Mouse (Mus musculus): ENCODE measurements around the gene Dusp18.

Gene Dusp18

GRCm38 (mm10) chr11:3930019-3930418 lies 35.0 kb downstream of the Dusp18 start:
- CTCF ChIA-PET: no interaction called here

GRCm38 (mm10) chr11:3930931-3931330 lies 35.9 kb downstream of the Dusp18 start:
- CTCF ChIA-PET: interaction anchor here (1.7 kb wide), 1 partner anchor 10 kb away, joined by 4 read pairs; no protein-coding TSS in a partner anchor

- CTCF ChIA-PET: interaction anchor here (1.7 kb wide), 1 partner anchor 10 kb away, joined by 4 read pairs; no protein-coding TSS in a partner anchor
Measured at GRCm38 (mm10) chr11:3931511-3932211, 36.6 kb downstream of the Dusp18 start, which contains the start of gene Tcn2. Gene Tcn2 (minus strand): TSS chr11:3932159.

GRCm38 (mm10) chr11:3933756-3934285 lies 38.8 kb downstream of the Dusp18 start:
- CTCF ChIA-PET: no interaction called here

GRCm38 (mm10) chr11:3935135-3935534 lies 40.1 kb downstream of the Dusp18 start:
- CTCF ChIA-PET: no interaction called here

GRCm38 (mm10) chr11:3936318-3936717 lies 41.3 kb downstream of the Dusp18 start:
- CTCF ChIA-PET: no interaction called here

GRCm38 (mm10) chr11:3937321-3937874 lies 42.4 kb downstream of the Dusp18 start:
- CTCF ChIA-PET: no interaction called here

- CTCF ChIA-PET: no interaction called here
Measured at GRCm38 (mm10) chr11:3941371-3941770, 46.3 kb downstream of the Dusp18 start.

- CTCF ChIA-PET: no interaction called here
Measured at GRCm38 (mm10) chr11:3946386-3946785, 51.3 kb downstream of the Dusp18 start.
